Comparison of ENCODE assay signal across 23 mouse cellular contexts in the genomic region with DNA sequence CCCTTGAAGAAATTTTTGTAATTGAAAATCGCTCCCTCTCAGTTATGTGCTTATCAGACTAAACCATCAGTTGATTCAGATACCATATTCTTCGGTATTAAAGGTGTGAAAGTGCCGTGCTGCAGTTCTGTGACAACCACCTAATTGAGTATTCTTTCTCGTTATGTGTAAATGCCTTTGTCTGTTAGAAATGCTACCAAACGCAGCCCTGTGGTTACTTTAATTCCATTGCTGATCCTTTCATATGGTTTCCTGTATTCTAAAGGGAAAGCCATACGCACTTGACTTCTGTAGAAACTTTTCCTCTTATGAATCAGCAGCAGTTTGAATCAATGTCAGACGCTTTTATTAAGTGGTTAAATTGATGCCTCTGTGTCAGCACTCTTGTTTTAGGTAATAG.
"Had no signal": no experiment of that assay in that cellular context is flagged by ENCODE, and none has a peak within 500 bp of the region (broad histone marks: within the 10 kb centered on the region; RNA-seq: fewer than 3 reads in every experiment).

No protein-coding gene starts in this region.

- H3K9ac ChIP-seq: heart, embryonic 13.5 days; heart, embryonic 15.5 days; hindbrain, embryonic 13.5 days; hindbrain, embryonic 15.5 days; limb, embryonic 12.5 days; liver, embryonic 12.5 days; liver, embryonic 14.5 days had no signal

- H3K36me3 ChIP-seq: heart, embryonic 13.5 days; heart, embryonic 15.5 days; hindbrain, embryonic 13.5 days; hindbrain, embryonic 15.5 days; limb, embryonic 10.5 days; limb, embryonic 12.5 days; liver, embryonic 12.5 days had no signal

- H3K9me3 ChIP-seq: heart, embryonic 13.5 days; heart, embryonic 15.5 days; hindbrain, embryonic 13.5 days; hindbrain, embryonic 15.5 days; limb, embryonic 10.5 days; limb, embryonic 12.5 days; liver, embryonic 12.5 days had no signal

- H3K4me2 ChIP-seq: heart, embryonic 11.5 days; heart, embryonic 13.5 days; heart, embryonic 15.5 days; hindbrain, embryonic 13.5 days; hindbrain, embryonic 15.5 days; limb, embryonic 12.5 days; liver, embryonic 12.5 days had no signal

- ATAC-seq: hindbrain, postnatal 0 days; intestine, embryonic 16.5 days; liver, embryonic 12.5 days had no signal

- H3K27ac ChIP-seq: heart, adult 2 months; heart, embryonic 13.5 days; heart, embryonic 15.5 days; hindbrain, embryonic 13.5 days; hindbrain, embryonic 15.5 days; hindbrain, postnatal 0 days; layer of hippocampus, adult 2 months; left cerebral cortex, adult 2 months; limb, embryonic 10.5 days; limb, embryonic 12.5 days; liver, embryonic 12.5 days; liver, embryonic 14.5 days had no signal

- H3K4me3 ChIP-seq: heart, adult 2 months; heart, embryonic 13.5 days; heart, embryonic 15.5 days; hindbrain, embryonic 13.5 days; hindbrain, embryonic 15.5 days; layer of hippocampus, adult 2 months; left cerebral cortex, adult 2 months; limb, embryonic 10.5 days; limb, embryonic 12.5 days; liver, embryonic 12.5 days had no signal

- DNase-seq: gastrocnemius, postnatal 14 days; gastrocnemius, postnatal 36 days; heart, adult 2 months; heart, postnatal 14 days; heart, postnatal 36 days; kidney, adult 18-20 months; kidney, adult 8-10 months; kidney, postnatal 14 days; kidney, postnatal 36 days; liver had no signal
